Mouse (Mus musculus) liver, embryonic 14.5 days (tissue): ENCODE results near the gene Rbms1. TPM values are rescaled to one million over a fixed set of nuclear protein-coding genes. Genes with fewer than 3 reads are reported as not detected.

Experiments used
- ATAC-seq: fragments of 200-750 bp; cut with Nextera tagmentation; 2 replicates; pipeline ENCODE4 v1.8.0; 2017; ENCODE audit warnings: moderate number of reproducible peaks, mild to moderate bottlenecking, moderate library complexity; ENCODE audit not compliant: insufficient read depth
- DNase-seq, 3 experiments: peaks; one replicate each; pipeline ENCODE4 v3.0.0-alpha.2; 2012 to 2013; ENCODE audit warnings: low read depth in 3 of 3, low spot score in 3 of 3
- H3K27ac ChIP-seq: fragments of 300-500 bp; sonication (generic); 2 replicates; pipeline ENCODE4 v1.5.1; 2014; ENCODE audit warnings: moderate library complexity, mild to moderate bottlenecking, control low read depth, inconsistent platforms
- H3K27me3 ChIP-seq: fragments of 300-500 bp; sonication (generic); 2 replicates; pipeline ENCODE4 v1.6.1; 2014; ENCODE audit warnings: mild to moderate bottlenecking, low read length, moderate library complexity; ENCODE audit not compliant: control insufficient read depth, insufficient read depth
- H3K36me3 ChIP-seq: fragments of 300-500 bp; sonication (generic); replicated peaks from 2 replicates; pipeline ENCODE4 v1.6.1; 2014; ENCODE audit warnings: low read depth; ENCODE audit not compliant: control insufficient read depth, insufficient read depth
- H3K4me1 ChIP-seq, 2 experiments: fragments of 200-500 bp in 1 of 2; fragments of 300-500 bp in 1 of 2; sonication (generic) in 1 of 2; replicated peaks; 2 replicates each; pipeline ENCODE4 v1.6.1; 2012 to 2014; ENCODE audit warnings: antibody characterized with exemption in 1 of 2, inconsistent platforms in 1 of 2, low read length in 1 of 2; ENCODE audit not compliant: control insufficient read depth in 2 of 2, insufficient read depth in 2 of 2
- H3K4me2 ChIP-seq: fragments of 300-500 bp; sonication (generic); 2 replicates; pipeline ENCODE4 v1.6.1; 2014; ENCODE audit warnings: low read depth, mild to moderate bottlenecking, control low read depth, moderate library complexity
- H3K4me3 ChIP-seq, 2 experiments: fragments of 200-500 bp in 1 of 2; fragments of 300-500 bp in 1 of 2; sonication (generic) in 1 of 2; 2 replicates each; pipeline ENCODE4 v1.5.1; 2012 to 2014; ENCODE audit warnings: low read depth in 2 of 2, low read length in 2 of 2, mild to moderate bottlenecking in 2 of 2, control low read depth in 1 of 2, inconsistent platforms in 1 of 2, moderate library complexity in 1 of 2; ENCODE audit not compliant: insufficient read depth in 1 of 2
- H3K9ac ChIP-seq: fragments of 300-500 bp; sonication (generic); replicated peaks from 2 replicates; pipeline ENCODE4 v1.6.1; 2014; ENCODE audit warnings: mild to moderate bottlenecking, control low read depth, moderate library complexity
- H3K9me3 ChIP-seq: fragments of 300-500 bp; sonication (generic); 2 replicates; pipeline ENCODE4 v1.6.1; 2016; ENCODE audit warnings: low read length, mixed read lengths; ENCODE audit not compliant: control insufficient read depth
- CTCF ChIP-seq: IDR thresholded peaks from 2 replicates; pipeline ENCODE4 v1.5.1; 2016; ENCODE audit warnings: antibody characterized with exemption, low read depth, control low read depth
- EP300 ChIP-seq: IDR thresholded peaks from 2 replicates; pipeline ENCODE4 v1.6.1; 2016; ENCODE audit warnings: antibody characterized with exemption, low read depth
- WGBS: fragments of 180-500 bp; shearing (Covaris S2); extraction: QIAGEN DNeasy Blood & Tissue Kit; methylation state at CpG from one replicate; pipeline ENCODE4 v1.1.7; 2014; ENCODE audit not compliant: insufficient replicate concordance; 5-methylcytosine and 5-hydroxymethylcytosine counted together
- polyA plus RNA-seq, 2 experiments: library from polyadenylated mRNA; depleted of rRNA in 1 of 2; stranded (reverse) in 1 of 2; unstranded in 1 of 2; fragments of >200 nt; fragmentation: Nextera tagmentation in 1 of 2; extraction: Ambion mirVana in 1 of 2; gene quantifications; 2 replicates each; pipeline versions ENCODE4 v1.2.1 to v1.2.3; 2012 to 2014

The Rbms1 gene
- polyA plus RNA-seq, 2 experiments: 16.8 to 31.8 TPM

GRCm38 (mm10) chr2:60711098-60711880 lies 251.7 kb downstream of the Rbms1 start:
- Histone ChIP-seq H3K4me3 (no peak overlapping the region), H3K9ac (no peak overlapping the region), H3K36me3 (no peaks in the 10 kb centered on the region), H3K27ac (no peak overlapping the region), H3K4me2 (no peak overlapping the region), H3K27me3 (no peaks in the 10 kb centered on the region), H3K4me1 (no peaks in the 10 kb centered on the region), H3K9me3 (no peaks in the 10 kb centered on the region)
- DNase-seq (no peak), ATAC-seq (no peak)
- no peak for TF ChIP-seq CTCF
- no peak for TF ChIP-seq EP300
- 64% methylated on average over 7 of the region's 7 CpGs for WGBS

- no peaks in the 10 kb centered on the region for H3K9me3 ChIP-seq
- no peaks in the 10 kb centered on the region for H3K36me3 ChIP-seq
- H3K4me1 ChIP-seq: no peaks in the 10 kb centered on the region
- TF ChIP-seq EP300: no peak
- TF ChIP-seq CTCF: no peak
- no peak for DNase-seq
- 64% methylated on average over 4 of the region's 4 CpGs for WGBS
- H3K27me3 ChIP-seq: no peaks in the 10 kb centered on the region
- H3K4me2 ChIP-seq: no peak overlapping the region
- no peak overlapping the region for H3K4me3 ChIP-seq
- no peak for ATAC-seq
- H3K27ac ChIP-seq: no peak overlapping the region
- H3K9ac ChIP-seq: no peak overlapping the region
Measured at GRCm38 (mm10) chr2:60710317-60710716, 252.7 kb downstream of the Rbms1 start.

- H3K9me3 ChIP-seq: no peaks in the 10 kb centered on the region
- no peak overlapping the region for H3K4me2 ChIP-seq
- no peak overlapping the region for H3K27ac ChIP-seq
- ATAC-seq (no peak), DNase-seq (no peak)
- H3K36me3 ChIP-seq: no peaks in the 10 kb centered on the region
- no peak overlapping the region for H3K4me3 ChIP-seq
- TF ChIP-seq EP300 (no peak), CTCF (no peak)
- H3K9ac ChIP-seq: no peak overlapping the region
- H3K4me1 ChIP-seq: no peaks in the 10 kb centered on the region
- 50% methylated on average over 3 of the region's 3 CpGs for WGBS
- no peaks in the 10 kb centered on the region for H3K27me3 ChIP-seq
Measured at GRCm38 (mm10) chr2:60708671-60709070, 254.3 kb downstream of the Rbms1 start.

GRCm38 (mm10) chr2:60706866-60707265 lies 256.1 kb downstream of the Rbms1 start:
- 53% methylated on average over 3 of the region's 3 CpGs for WGBS
- H3K9ac ChIP-seq: no peak overlapping the region
- TF ChIP-seq CTCF: no peak
- TF ChIP-seq EP300: no peak

GRCm38 (mm10) chr2:60705426-60705825 lies 257.6 kb downstream of the Rbms1 start:
- no peak overlapping the region for H3K27ac ChIP-seq
- 59% methylated on average over 8 of the region's 8 CpGs for WGBS
- no peaks in the 10 kb centered on the region for H3K4me1 ChIP-seq
- no peaks in the 10 kb centered on the region for H3K27me3 ChIP-seq
- H3K4me3 ChIP-seq: no peak overlapping the region
- no peaks in the 10 kb centered on the region for H3K36me3 ChIP-seq
- H3K9me3 ChIP-seq: no peaks in the 10 kb centered on the region
- DNase-seq (no peak), ATAC-seq (no peak)
- TF ChIP-seq CTCF: no peak
- no peak for TF ChIP-seq EP300
- no peak overlapping the region for H3K9ac ChIP-seq
- H3K4me2 ChIP-seq: no peak overlapping the region

More at GRCm38 (mm10) chr2:60706866-60707265, 256.1 kb downstream of the Rbms1 start:
- DNase-seq: no peak
- Histone ChIP-seq H3K27me3 (no peaks in the 10 kb centered on the region), H3K4me3 (no peak overlapping the region), H3K9me3 (no peaks in the 10 kb centered on the region), H3K4me1 (no peaks in the 10 kb centered on the region), H3K36me3 (no peaks in the 10 kb centered on the region), H3K27ac (no peak overlapping the region), H3K4me2 (no peak overlapping the region)
- no peak for ATAC-seq
